Mouse (Mus musculus): ENCODE results near the gene Ptpre. TPM values are rescaled to one million over a fixed set of nuclear protein-coding genes. Genes with fewer than 3 reads are reported as not detected.

The Ptpre gene
- polyA plus RNA-seq, 1 experiment from 2014 or later = 2.7 TPM

- Histone ChIP-seq H3K4me2 (replicated peaks; ENCODE audit: low read depth, low read length) (no peak overlapping the region), H3K27me3 (ENCODE audit: control insufficient read depth, insufficient read depth, low read length) (no peaks in the 10 kb centered on the region), H3K36me3 (ENCODE audit: control insufficient read depth, insufficient read depth, low read length) (no peaks in the 10 kb centered on the region), H3K9me3 (ENCODE audit: control insufficient read depth, low read depth, low read length) (no peaks in the 10 kb centered on the region), H3K9ac (replicated peaks; ENCODE audit: low read depth, low read length) (no peak overlapping the region), H3K4me3 (ENCODE audit: low read depth, low read length) (no peak overlapping the region), H3K4me1 (ENCODE audit: control insufficient read depth, insufficient read depth, low read length) (no peaks in the 10 kb centered on the region), H3K27ac (ENCODE audit: low read length) (no peak overlapping the region)
- 70% methylated on average over 3 of the region's 3 CpGs for WGBS
- no peak for ATAC-seq (ENCODE audit: insufficient number of reproducible peaks, insufficient read depth, low FRiP score, low read depth)
These were observed 10.6 kb upstream of the Ptpre start for GRCm38 (mm10) chr7:135526574-135527152.

- Histone ChIP-seq H3K4me2 (replicated peaks; ENCODE audit: low read depth, low read length) (no peak overlapping the region), H3K27ac (ENCODE audit: low read length) (no peak overlapping the region), H3K27me3 (ENCODE audit: control insufficient read depth, insufficient read depth, low read length) (no peaks in the 10 kb centered on the region), H3K4me1 (ENCODE audit: control insufficient read depth, insufficient read depth, low read length) (no peaks in the 10 kb centered on the region), H3K9me3 (ENCODE audit: control insufficient read depth, low read depth, low read length) (no peaks in the 10 kb centered on the region), H3K36me3 (ENCODE audit: control insufficient read depth, insufficient read depth, low read length) (no peaks in the 10 kb centered on the region), H3K9ac (replicated peaks; ENCODE audit: low read depth, low read length) (no peak overlapping the region), H3K4me3 (ENCODE audit: low read depth, low read length) (no peak overlapping the region)
- no peak for ATAC-seq (ENCODE audit: insufficient number of reproducible peaks, insufficient read depth, low FRiP score, low read depth)
- WGBS = 47% methylated on average over 3 of the region's 3 CpGs
These were observed 10.1 kb upstream of the Ptpre start for GRCm38 (mm10) chr7:135527169-135527568.

- H3K36me3 ChIP-seq (ENCODE audit: control insufficient read depth, insufficient read depth, low read length) = no peaks in the 10 kb centered on the region
- H3K27ac ChIP-seq (ENCODE audit: low read length) = no peak within 1 kb of the TSS
- H3K4me2 ChIP-seq (replicated peaks; ENCODE audit: low read depth, low read length) = no peak within 1 kb of the TSS
- ATAC-seq (ENCODE audit: insufficient number of reproducible peaks, insufficient read depth, low FRiP score, low read depth) = no peak
- WGBS = 84% methylated on average over 7 of the region's 7 CpGs
- no peaks in the 10 kb centered on the region for H3K9me3 ChIP-seq (ENCODE audit: control insufficient read depth, low read depth, low read length)
- no peaks in the 10 kb centered on the region for H3K4me1 ChIP-seq (ENCODE audit: control insufficient read depth, insufficient read depth, low read length)
- no peak within 1 kb of the TSS for H3K4me3 ChIP-seq (ENCODE audit: low read depth, low read length)
- H3K9ac ChIP-seq (replicated peaks; ENCODE audit: low read depth, low read length) = no peak within 1 kb of the TSS
- H3K27me3 ChIP-seq (ENCODE audit: control insufficient read depth, insufficient read depth, low read length) = no peaks in the 10 kb centered on the region
These were observed 8.8 kb upstream of the Ptpre start, which contains the start of gene Clrn3 for GRCm38 (mm10) chr7:135528515-135528914. Clrn3 (minus strand) TSS chr7:135528654.

- Histone ChIP-seq H3K9ac (replicated peaks; ENCODE audit: low read depth, low read length) (no peak overlapping the region), H3K27ac (ENCODE audit: low read length) (no peak overlapping the region), H3K27me3 (ENCODE audit: control insufficient read depth, insufficient read depth, low read length) (no peaks in the 10 kb centered on the region), H3K36me3 (ENCODE audit: control insufficient read depth, insufficient read depth, low read length) (no peaks in the 10 kb centered on the region), H3K4me1 (ENCODE audit: control insufficient read depth, insufficient read depth, low read length) (no peaks in the 10 kb centered on the region), H3K4me3 (ENCODE audit: low read depth, low read length) (no peak overlapping the region), H3K4me2 (replicated peaks; ENCODE audit: low read depth, low read length) (no peak overlapping the region), H3K9me3 (ENCODE audit: control insufficient read depth, low read depth, low read length) (no peaks in the 10 kb centered on the region)
- WGBS = 84% methylated on average over 2 of the region's 2 CpGs
- no peak for ATAC-seq (ENCODE audit: insufficient number of reproducible peaks, insufficient read depth, low FRiP score, low read depth)
These were observed 8.2 kb upstream of the Ptpre start for GRCm38 (mm10) chr7:135529068-135529467.

- Histone ChIP-seq H3K27me3 (ENCODE audit: control insufficient read depth, insufficient read depth, low read length) (peaks cover 5% of the 10 kb centered on the region; the same call in 1 of the 2 replicates), H3K4me1 (ENCODE audit: control insufficient read depth, insufficient read depth, low read length) (no peaks in the 10 kb centered on the region), H3K36me3 (ENCODE audit: control insufficient read depth, insufficient read depth, low read length) (no peaks in the 10 kb centered on the region), H3K9ac (replicated peaks; ENCODE audit: low read depth, low read length) (no peak overlapping the region), H3K4me2 (replicated peaks; ENCODE audit: low read depth, low read length) (no peak overlapping the region), H3K27ac (ENCODE audit: low read length) (no peak overlapping the region), H3K9me3 (ENCODE audit: control insufficient read depth, low read depth, low read length) (no peaks in the 10 kb centered on the region), H3K4me3 (ENCODE audit: low read depth, low read length) (no peak overlapping the region)
- 45% methylated on average over 2 of the region's 2 CpGs for WGBS
- no peak for ATAC-seq (ENCODE audit: insufficient number of reproducible peaks, insufficient read depth, low FRiP score, low read depth)
These were observed 2.6 kb upstream of the Ptpre start for GRCm38 (mm10) chr7:135534548-135535189.

GRCm38 (mm10) chr7:135535908-135536307 lies 1.4 kb upstream of the Ptpre start:
- Histone ChIP-seq H3K27me3 (ENCODE audit: control insufficient read depth, insufficient read depth, low read length) (peaks cover 5% of the 10 kb centered on the region; the same call in 1 of the 2 replicates), H3K9me3 (ENCODE audit: control insufficient read depth, low read depth, low read length) (no peaks in the 10 kb centered on the region), H3K4me3 (ENCODE audit: low read depth, low read length) (no peak overlapping the region), H3K27ac (ENCODE audit: low read length) (no peak overlapping the region), H3K4me1 (ENCODE audit: control insufficient read depth, insufficient read depth, low read length) (no peaks in the 10 kb centered on the region), H3K9ac (replicated peaks; ENCODE audit: low read depth, low read length) (no peak overlapping the region), H3K4me2 (replicated peaks; ENCODE audit: low read depth, low read length) (no peak overlapping the region), H3K36me3 (ENCODE audit: control insufficient read depth, insufficient read depth, low read length) (no peaks in the 10 kb centered on the region)
- 79% methylated on average over 3 of the region's 3 CpGs for WGBS
- ATAC-seq (ENCODE audit: insufficient number of reproducible peaks, insufficient read depth, low FRiP score, low read depth) = no peak

- no peaks in the 10 kb centered on the region for H3K4me1 ChIP-seq (ENCODE audit: control insufficient read depth, insufficient read depth, low read length)
- 1% methylated on average over 71 of the region's 71 CpGs for WGBS
- H3K36me3 ChIP-seq (ENCODE audit: control insufficient read depth, insufficient read depth, low read length) = no peaks in the 10 kb centered on the region
- H3K9ac ChIP-seq (replicated peaks; ENCODE audit: low read depth, low read length) = no peak overlapping the region; the same call in 1 of the 2 replicates
- peak overlapping the region; percentile 99 for H3K4me2 ChIP-seq (replicated peaks; ENCODE audit: low read depth, low read length)
- ATAC-seq (ENCODE audit: insufficient number of reproducible peaks, insufficient read depth, low FRiP score, low read depth) = peak; percentile 44
- H3K27ac ChIP-seq (ENCODE audit: low read length) = no peak overlapping the region
- H3K9me3 ChIP-seq (ENCODE audit: control insufficient read depth, low read depth, low read length) = no peaks in the 10 kb centered on the region
- peaks cover 5% of the 10 kb centered on the region; the same call in 1 of the 2 replicates for H3K27me3 ChIP-seq (ENCODE audit: control insufficient read depth, insufficient read depth, low read length)
- H3K4me3 ChIP-seq (ENCODE audit: low read depth, low read length) = peak overlapping the region; percentile 63
These were observed 864 bp downstream of the Ptpre start for GRCm38 (mm10) chr7:135537948-135538741.

GRCm38 (mm10) chr7:135539429-135539828 lies 2.1 kb downstream of the Ptpre start:
- H3K9ac ChIP-seq (replicated peaks; ENCODE audit: low read depth, low read length) = no peak overlapping the region
- H3K27me3 ChIP-seq (ENCODE audit: control insufficient read depth, insufficient read depth, low read length) = peaks cover 5% of the 10 kb centered on the region; the same call in 1 of the 2 replicates
- H3K4me1 ChIP-seq (ENCODE audit: control insufficient read depth, insufficient read depth, low read length) = no peaks in the 10 kb centered on the region
- H3K36me3 ChIP-seq (ENCODE audit: control insufficient read depth, insufficient read depth, low read length) = no peaks in the 10 kb centered on the region
- H3K4me3 ChIP-seq (ENCODE audit: low read depth, low read length) = no peak overlapping the region
- H3K27ac ChIP-seq (ENCODE audit: low read length) = no peak overlapping the region
- no peak for ATAC-seq (ENCODE audit: insufficient number of reproducible peaks, insufficient read depth, low FRiP score, low read depth)
- WGBS = 73% methylated on average over 2 of the region's 2 CpGs
- H3K9me3 ChIP-seq (ENCODE audit: control insufficient read depth, low read depth, low read length) = no peaks in the 10 kb centered on the region
- H3K4me2 ChIP-seq (replicated peaks; ENCODE audit: low read depth, low read length) = no peak overlapping the region
